Mouse (Mus musculus) limb, embryonic 14.5 days (tissue): Measurements from ENCODE around the gene Cass4. TPM values are rescaled to one million over a fixed set of nuclear protein-coding genes. Genes with fewer than 3 reads are reported as not detected.

ENCODE experiments used
- ATAC-seq: fragments of 200-750 bp; cut with Nextera tagmentation; 2 replicates; pipeline ENCODE4 v1.8.0; 2017; ENCODE audit warnings: low read depth, moderate number of reproducible peaks, moderate TSS enrichment; ENCODE audit not compliant: low FRiP score
- DNase-seq: peaks from one replicate; pipeline ENCODE4 v3.0.0-alpha.2; 2015; ENCODE audit warnings: low spot score
- H3K27ac ChIP-seq: fragments of 300-500 bp; sonication (generic); replicated peaks from 2 replicates; pipeline ENCODE4 v1.5.1; 2014; ENCODE audit warnings: low read depth, mild to moderate bottlenecking, low read length, moderate library complexity, mixed read lengths
- H3K27me3 ChIP-seq: fragments of 300-500 bp; sonication (generic); 2 replicates; pipeline ENCODE4 v1.6.1; 2014; ENCODE audit warnings: low read length, mixed read lengths; ENCODE audit not compliant: control insufficient read depth, insufficient read depth
- H3K36me3 ChIP-seq: fragments of 300-500 bp; sonication (generic); 2 replicates; pipeline ENCODE4 v1.6.1; 2014; ENCODE audit warnings: mild to moderate bottlenecking, low read length, moderate library complexity, mixed read lengths; ENCODE audit not compliant: control insufficient read depth, insufficient read depth
- H3K4me1 ChIP-seq: fragments of 300-500 bp; sonication (generic); 2 replicates; pipeline ENCODE4 v1.6.1; 2014; ENCODE audit warnings: antibody characterized with exemption, low read length, mixed read lengths; ENCODE audit not compliant: control insufficient read depth, insufficient read depth
- H3K4me2 ChIP-seq: fragments of 300-500 bp; sonication (generic); replicated peaks from 2 replicates; pipeline ENCODE4 v1.6.1; 2014; ENCODE audit warnings: low read depth, mild to moderate bottlenecking, low read length, moderate library complexity; ENCODE audit not compliant: severe bottlenecking
- H3K4me3 ChIP-seq: fragments of 300-500 bp; sonication (generic); replicated peaks from 2 replicates; pipeline ENCODE4 v1.5.1; 2014; ENCODE audit warnings: low read length
- H3K9ac ChIP-seq: fragments of 300-500 bp; sonication (generic); 2 replicates; pipeline ENCODE4 v1.6.1; 2014; ENCODE audit warnings: mild to moderate bottlenecking, low read depth, low read length, moderate library complexity; ENCODE audit not compliant: severe bottlenecking
- H3K9me3 ChIP-seq: fragments of 300-500 bp; sonication (generic); 2 replicates; pipeline ENCODE4 v1.6.1; 2016; ENCODE audit warnings: low read length; ENCODE audit not compliant: control insufficient read depth
- POLR2A ChIP-seq: fragments of 200-500 bp; IDR thresholded peaks from 2 replicates; pipeline ENCODE4 v1.8.0; 2012; ENCODE audit warnings: inconsistent platforms, mild to moderate bottlenecking, moderate library complexity, borderline replicate concordance; ENCODE audit not compliant: insufficient read depth, insufficient read length; ENCODE audit errors: extremely low read depth
- WGBS: fragments of 180-500 bp; shearing (Covaris S2); extraction: QIAGEN DNeasy Blood & Tissue Kit; methylation state at CpG from one replicate; pipeline ENCODE4 v1.1.7; 2014; 5-methylcytosine and 5-hydroxymethylcytosine counted together
- polyA plus RNA-seq, 2 experiments: library from polyadenylated mRNA; depleted of rRNA in 1 of 2; stranded (reverse) in 1 of 2; unstranded in 1 of 2; fragments of >200 nt; fragmentation: Nextera tagmentation in 1 of 2; extraction: Ambion mirVana in 1 of 2; gene quantifications; 2 replicates each; pipeline versions ENCODE4 v1.2.1 to v1.2.3; 2012 to 2014

Gene Cass4
- polyA plus RNA-seq, 2 experiments, result 0.16 to 0.50 TPM

DNA sequence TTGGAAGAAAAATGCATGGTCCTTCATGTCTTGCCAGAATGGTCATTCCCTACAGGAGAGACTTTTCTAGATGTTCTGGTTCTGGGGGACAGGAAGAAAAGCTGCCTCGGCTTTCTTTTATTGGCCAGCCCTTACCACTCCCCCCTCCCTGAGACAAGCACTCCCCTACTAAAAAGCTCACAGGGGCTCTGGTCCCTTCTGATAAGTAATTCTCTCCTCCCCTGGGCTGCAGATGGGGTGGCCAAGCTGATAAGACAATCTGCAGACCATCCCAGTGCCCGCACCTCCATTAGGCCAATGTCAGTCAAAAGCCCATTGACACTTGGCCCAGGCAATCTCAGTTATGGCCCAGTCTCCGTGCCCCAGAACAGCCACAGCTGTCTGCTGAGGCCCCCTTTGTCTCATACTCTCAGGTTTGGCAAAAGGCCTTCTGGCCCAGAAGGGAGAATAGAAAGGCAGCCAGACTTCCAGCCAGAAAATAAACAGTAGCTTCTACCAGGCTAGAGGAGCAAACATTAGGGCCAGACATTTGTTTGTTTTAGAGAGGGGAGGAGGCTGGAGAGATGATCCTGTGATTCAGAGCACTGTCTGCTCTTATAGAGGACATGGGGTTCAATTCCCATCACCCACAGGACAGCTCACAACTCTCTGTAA, 45.2 kb upstream of the Cass4 start:
- Histone ChIP-seq H3K9ac (no peak overlapping the region), H3K36me3 (0 out of 2 replicates have a peak, but pooled peaks cover 3% of the 10 kb centered on the region), H3K4me3 (no peak overlapping the region), H3K27me3 (no peaks in the 10 kb centered on the region), H3K9me3 (no peaks in the 10 kb centered on the region), H3K27ac (no peak overlapping the region), H3K4me1 (peaks cover 9% of the 10 kb centered on the region), H3K4me2 (no peak overlapping the region)
- ATAC-seq (no peak), DNase-seq (no peak)
- WGBS, result 41% methylated on average over 3 of the region's 3 CpGs
- TF ChIP-seq POLR2A, result no peak

DNA sequence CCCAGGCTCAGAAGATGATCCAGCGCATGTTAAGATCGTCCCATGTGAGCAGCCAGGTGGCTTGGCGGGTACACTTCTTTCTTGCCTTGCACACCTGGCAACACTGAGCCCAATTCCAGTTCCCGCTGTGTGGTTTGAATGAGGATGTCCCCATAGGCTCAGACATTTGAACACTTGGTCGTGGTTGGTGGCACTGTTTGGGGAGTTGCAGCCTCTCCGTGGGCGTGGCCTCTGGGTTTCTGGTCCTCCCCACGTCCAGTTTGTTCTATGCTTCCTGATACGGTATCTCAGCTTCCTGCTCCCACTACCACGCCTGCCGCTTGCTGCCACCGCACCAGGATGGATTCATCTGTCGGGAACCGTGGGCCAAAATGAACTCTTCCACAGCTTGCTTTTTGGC, 43.8 kb upstream of the Cass4 start:
- 83% methylated on average over 14 of the region's 14 CpGs for WGBS
- ATAC-seq, result no peak
- no peak for DNase-seq
- Histone ChIP-seq H3K4me3 (no peak overlapping the region), H3K27me3 (no peaks in the 10 kb centered on the region), H3K4me2 (no peak overlapping the region), H3K9ac (no peak overlapping the region), H3K4me1 (peaks cover under 1% of the 10 kb centered on the region), H3K36me3 (0 out of 2 replicates have a peak, but pooled peaks cover 6% of the 10 kb centered on the region), H3K27ac (no peak overlapping the region), H3K9me3 (no peaks in the 10 kb centered on the region)
- TF ChIP-seq POLR2A, result no peak

DNA sequence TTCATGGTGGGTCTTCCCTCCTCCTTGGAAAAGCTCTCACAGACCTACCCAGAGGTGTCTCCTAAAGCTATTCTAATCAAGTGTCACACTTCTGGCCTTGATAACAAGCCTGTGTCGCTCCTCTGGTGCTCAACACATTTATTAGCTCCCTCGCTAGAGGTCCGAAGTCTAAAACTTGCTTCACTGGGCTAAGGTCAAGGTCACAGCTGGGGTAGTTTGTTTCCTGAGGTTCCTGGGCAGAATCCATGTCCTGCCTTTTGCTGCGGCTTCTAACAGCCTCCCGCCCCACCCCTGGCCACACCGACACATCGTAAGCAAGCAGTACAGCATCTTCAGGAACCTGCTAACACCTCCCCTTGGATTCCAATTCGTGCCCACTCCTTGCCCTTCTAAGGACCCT, 42.8 kb upstream of the Cass4 start:
- Histone ChIP-seq H3K4me1 (no peaks in the 10 kb centered on the region), H3K9me3 (no peaks in the 10 kb centered on the region), H3K27me3 (no peaks in the 10 kb centered on the region), H3K4me3 (no peak overlapping the region), H3K9ac (no peak overlapping the region), H3K36me3 (peaks cover 14% of the 10 kb centered on the region), H3K4me2 (no peak overlapping the region), H3K27ac (no peak overlapping the region)
- 68% methylated on average over 8 of the region's 8 CpGs for WGBS
- TF ChIP-seq POLR2A, result no peak
- ATAC-seq (no peak), DNase-seq (no peak)

DNA sequence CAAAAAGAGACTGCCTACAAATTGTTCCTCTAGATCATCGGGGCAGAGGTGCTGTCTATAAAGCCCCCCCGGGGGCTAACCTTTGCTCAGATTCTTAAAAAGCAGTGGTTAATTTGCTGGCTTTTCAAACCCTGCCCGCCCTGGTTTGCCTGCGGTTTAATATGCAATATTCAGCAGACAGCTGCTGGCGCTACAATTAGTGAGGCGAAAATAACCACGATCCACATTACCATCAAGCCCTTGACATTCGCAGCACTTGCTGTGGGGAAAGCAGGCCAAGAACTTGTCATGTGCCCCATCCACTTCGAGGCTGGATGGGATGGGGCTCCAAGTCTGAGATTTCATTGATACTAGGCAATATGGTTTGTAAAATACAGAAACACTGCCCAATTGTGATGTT, 40.4 kb upstream of the Cass4 start:
- no peak for TF ChIP-seq POLR2A
- no peak for ATAC-seq
- Histone ChIP-seq H3K4me1 (no peaks in the 10 kb centered on the region), H3K4me2 (no peak overlapping the region), H3K27me3 (no peaks in the 10 kb centered on the region), H3K36me3 (peaks cover 39% of the 10 kb centered on the region), H3K4me3 (no peak overlapping the region), H3K27ac (no peak overlapping the region), H3K9me3 (no peaks in the 10 kb centered on the region), H3K9ac (no peak overlapping the region)
- no peak for DNase-seq
- WGBS, result 76% methylated on average over 9 of the region's 9 CpGs

DNA sequence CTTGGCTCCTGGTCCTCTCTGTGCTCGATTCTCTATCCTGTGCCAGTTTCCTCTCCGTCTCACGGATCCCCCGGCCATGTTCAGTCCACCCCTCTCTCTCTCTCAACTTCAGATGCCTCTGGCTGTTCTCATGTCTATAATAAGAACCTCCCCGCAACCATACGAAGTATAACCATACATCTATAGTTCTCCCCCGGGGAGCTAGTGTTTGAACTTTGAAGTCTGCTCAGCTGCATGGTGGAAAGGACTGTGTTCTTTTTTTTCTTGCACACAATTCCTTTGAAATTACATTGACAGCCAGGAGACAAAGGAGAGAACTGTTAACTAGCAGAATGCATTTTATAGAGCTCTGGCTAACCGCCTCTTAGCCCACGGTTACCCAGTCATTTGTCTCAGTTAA, 38.8 kb upstream of the Cass4 start:
- Histone ChIP-seq H3K36me3 (peaks cover 54% of the 10 kb centered on the region), H3K9me3 (no peaks in the 10 kb centered on the region), H3K27me3 (no peaks in the 10 kb centered on the region), H3K9ac (no peak overlapping the region), H3K27ac (no peak overlapping the region), H3K4me1 (no peaks in the 10 kb centered on the region), H3K4me3 (no peak overlapping the region), H3K4me2 (no peak overlapping the region)
- WGBS, result 69% methylated on average over 9 of the region's 9 CpGs
- no peak for TF ChIP-seq POLR2A
- DNase-seq (no peak), ATAC-seq (no peak)
